Mouse (Mus musculus): ENCODE measurements around the gene Zeb2. TPM values are rescaled to one million over a fixed set of nuclear protein-coding genes. Genes with fewer than 3 reads are reported as not detected.
A peak's percentile ranks its signal among the peaks of the same experiment; 100 is the strongest.

Zeb2 gene
- polyA plus RNA-seq, 1 experiment from 2014 or later: 32.8 TPM

- ATAC-seq (replicated peaks; ENCODE audit: low FRiP score) (no peak), DNase-seq (ENCODE audit: low spot score) (no peak)
- no peaks in the 10 kb centered on the region for H3K27me3 ChIP-seq (replicated peaks; ENCODE audit: control insufficient read depth, insufficient read depth, low read length)
- H3K9me3 ChIP-seq (ENCODE audit: control insufficient read depth, low read length): no peaks in the 10 kb centered on the region
- H3K4me1 ChIP-seq (replicated peaks; ENCODE audit: control insufficient read depth, insufficient read depth, low read length): peaks cover 9% of the 10 kb centered on the region
- no peak overlapping the region for H3K4me2 ChIP-seq
- H3K4me3 ChIP-seq (ENCODE audit: low read depth, low read length): no peak overlapping the region
- no peaks in the 10 kb centered on the region for H3K36me3 ChIP-seq (ENCODE audit: control insufficient read depth, insufficient read depth, low read length)
- WGBS: 87% methylated on average over 1 of the region's 1 CpGs
- no peak overlapping the region for H3K9ac ChIP-seq (ENCODE audit: low read depth, low read length)
- H3K27ac ChIP-seq (ENCODE audit: low read depth, low read length): no peak overlapping the region
Observed at GRCm38 (mm10) chr2:44969640-44970039, 147.6 kb downstream of the Zeb2 start.

GRCm38 (mm10) chr2:44969226-44969625 lies 148.0 kb downstream of the Zeb2 start:
- Histone ChIP-seq H3K27ac (ENCODE audit: low read depth, low read length) (no peak overlapping the region), H3K4me1 (replicated peaks; ENCODE audit: control insufficient read depth, insufficient read depth, low read length) (peaks cover 9% of the 10 kb centered on the region), H3K4me3 (ENCODE audit: low read depth, low read length) (no peak overlapping the region), H3K27me3 (replicated peaks; ENCODE audit: control insufficient read depth, insufficient read depth, low read length) (no peaks in the 10 kb centered on the region), H3K9ac (ENCODE audit: low read depth, low read length) (no peak overlapping the region), H3K9me3 (ENCODE audit: control insufficient read depth, low read length) (no peaks in the 10 kb centered on the region), H3K36me3 (ENCODE audit: control insufficient read depth, insufficient read depth, low read length) (no peaks in the 10 kb centered on the region), H3K4me2 (no peak overlapping the region)
- WGBS: 57% methylated on average over 2 of the region's 2 CpGs
- DNase-seq (ENCODE audit: low spot score) (no peak), ATAC-seq (replicated peaks; ENCODE audit: low FRiP score) (peak; percentile 55; the same call in 1 of the 2 replicates)

GRCm38 (mm10) chr2:44965834-44966555 lies 151.2 kb downstream of the Zeb2 start:
- H3K9me3 ChIP-seq (ENCODE audit: control insufficient read depth, low read length): no peaks in the 10 kb centered on the region
- no peak for ATAC-seq (replicated peaks; ENCODE audit: low FRiP score)
- no peak overlapping the region for H3K9ac ChIP-seq (ENCODE audit: low read depth, low read length)
- no peak overlapping the region for H3K4me3 ChIP-seq (ENCODE audit: low read depth, low read length)
- WGBS: 84% methylated on average over 2 of the region's 2 CpGs
- H3K27me3 ChIP-seq (replicated peaks; ENCODE audit: control insufficient read depth, insufficient read depth, low read length): no peaks in the 10 kb centered on the region
- no peak overlapping the region for H3K27ac ChIP-seq (ENCODE audit: low read depth, low read length)
- no peak overlapping the region for H3K4me2 ChIP-seq
- no peak for DNase-seq (ENCODE audit: low spot score)
- no peaks in the 10 kb centered on the region for H3K36me3 ChIP-seq (ENCODE audit: control insufficient read depth, insufficient read depth, low read length)
- H3K4me1 ChIP-seq (replicated peaks; ENCODE audit: control insufficient read depth, insufficient read depth, low read length): peaks cover 6% of the 10 kb centered on the region

- Histone ChIP-seq H3K4me3 (ENCODE audit: low read depth, low read length) (no peak overlapping the region), H3K4me2 (no peak overlapping the region), H3K27ac (ENCODE audit: low read depth, low read length) (no peak overlapping the region), H3K4me1 (replicated peaks; ENCODE audit: control insufficient read depth, insufficient read depth, low read length) (no peaks in the 10 kb centered on the region), H3K27me3 (replicated peaks; ENCODE audit: control insufficient read depth, insufficient read depth, low read length) (no peaks in the 10 kb centered on the region), H3K36me3 (ENCODE audit: control insufficient read depth, insufficient read depth, low read length) (no peaks in the 10 kb centered on the region), H3K9ac (ENCODE audit: low read depth, low read length) (no peak overlapping the region), H3K9me3 (ENCODE audit: control insufficient read depth, low read length) (no peaks in the 10 kb centered on the region)
- DNase-seq (ENCODE audit: low spot score) (no peak), ATAC-seq (replicated peaks; ENCODE audit: low FRiP score) (0 out of 2 replicates have a peak, but pooled peaks have one; percentile 31)
- WGBS: 78% methylated on average over 5 of the region's 5 CpGs
Observed at GRCm38 (mm10) chr2:44962620-44963019, 154.6 kb downstream of the Zeb2 start.

GRCm38 (mm10) chr2:44961192-44961591 lies 156.0 kb downstream of the Zeb2 start:
- peaks cover 3% of the 10 kb centered on the region for H3K4me1 ChIP-seq (replicated peaks; ENCODE audit: control insufficient read depth, insufficient read depth, low read length)
- DNase-seq (ENCODE audit: low spot score): no peak
- no peak for ATAC-seq (replicated peaks; ENCODE audit: low FRiP score)
- H3K4me3 ChIP-seq (ENCODE audit: low read depth, low read length): no peak overlapping the region
- WGBS: 82% methylated on average over 4 of the region's 4 CpGs
- H3K4me2 ChIP-seq: no peak overlapping the region
- H3K27me3 ChIP-seq (replicated peaks; ENCODE audit: control insufficient read depth, insufficient read depth, low read length): no peaks in the 10 kb centered on the region
- no peak overlapping the region for H3K9ac ChIP-seq (ENCODE audit: low read depth, low read length)
- no peaks in the 10 kb centered on the region for H3K9me3 ChIP-seq (ENCODE audit: control insufficient read depth, low read length)
- no peak overlapping the region for H3K27ac ChIP-seq (ENCODE audit: low read depth, low read length)
- H3K36me3 ChIP-seq (ENCODE audit: control insufficient read depth, insufficient read depth, low read length): no peaks in the 10 kb centered on the region

- Histone ChIP-seq H3K27ac (ENCODE audit: low read depth, low read length) (no peak overlapping the region), H3K36me3 (ENCODE audit: control insufficient read depth, insufficient read depth, low read length) (no peaks in the 10 kb centered on the region), H3K9ac (ENCODE audit: low read depth, low read length) (no peak overlapping the region), H3K4me3 (ENCODE audit: low read depth, low read length) (no peak overlapping the region), H3K4me2 (no peak overlapping the region), H3K27me3 (replicated peaks; ENCODE audit: control insufficient read depth, insufficient read depth, low read length) (no peaks in the 10 kb centered on the region), H3K9me3 (ENCODE audit: control insufficient read depth, low read length) (no peaks in the 10 kb centered on the region), H3K4me1 (replicated peaks; ENCODE audit: control insufficient read depth, insufficient read depth, low read length) (peaks cover 8% of the 10 kb centered on the region)
- 46% methylated on average over 3 of the region's 3 CpGs for WGBS
- DNase-seq (ENCODE audit: low spot score) (no peak), ATAC-seq (replicated peaks; ENCODE audit: low FRiP score) (no peak)
Observed at GRCm38 (mm10) chr2:44960561-44960960, 156.6 kb downstream of the Zeb2 start.

GRCm38 (mm10) chr2:44957329-44957797 lies 159.8 kb downstream of the Zeb2 start:
- no peak overlapping the region for H3K27ac ChIP-seq (ENCODE audit: low read depth, low read length)
- 67% methylated on average over 1 of the region's 1 CpGs for WGBS
- no peaks in the 10 kb centered on the region for H3K9me3 ChIP-seq (ENCODE audit: control insufficient read depth, low read length)
- H3K4me1 ChIP-seq (replicated peaks; ENCODE audit: control insufficient read depth, insufficient read depth, low read length): peaks cover 23% of the 10 kb centered on the region
- no peak overlapping the region for H3K4me2 ChIP-seq
- no peak for DNase-seq (ENCODE audit: low spot score)
- H3K9ac ChIP-seq (ENCODE audit: low read depth, low read length): no peak overlapping the region
- no peak overlapping the region for H3K4me3 ChIP-seq (ENCODE audit: low read depth, low read length)
- H3K27me3 ChIP-seq (replicated peaks; ENCODE audit: control insufficient read depth, insufficient read depth, low read length): no peaks in the 10 kb centered on the region
- no peaks in the 10 kb centered on the region for H3K36me3 ChIP-seq (ENCODE audit: control insufficient read depth, insufficient read depth, low read length)
- ATAC-seq (replicated peaks; ENCODE audit: low FRiP score): peak; percentile 30; the same call in 1 of the 2 replicates

GRCm38 (mm10) chr2:44956232-44956631 lies 161.0 kb downstream of the Zeb2 start:
- Histone ChIP-seq H3K36me3 (ENCODE audit: control insufficient read depth, insufficient read depth, low read length) (no peaks in the 10 kb centered on the region), H3K27me3 (replicated peaks; ENCODE audit: control insufficient read depth, insufficient read depth, low read length) (no peaks in the 10 kb centered on the region), H3K9me3 (ENCODE audit: control insufficient read depth, low read length) (no peaks in the 10 kb centered on the region), H3K4me1 (replicated peaks; ENCODE audit: control insufficient read depth, insufficient read depth, low read length) (peaks cover 26% of the 10 kb centered on the region), H3K27ac (ENCODE audit: low read depth, low read length) (no peak overlapping the region), H3K4me3 (ENCODE audit: low read depth, low read length) (no peak overlapping the region), H3K9ac (ENCODE audit: low read depth, low read length) (no peak overlapping the region), H3K4me2 (no peak overlapping the region)
- ATAC-seq (replicated peaks; ENCODE audit: low FRiP score) (no peak), DNase-seq (ENCODE audit: low spot score) (no peak)
- WGBS: 49% methylated on average over 3 of the region's 3 CpGs

- peak; percentile 56; the same call in 1 of the 2 replicates for ATAC-seq (replicated peaks; ENCODE audit: low FRiP score)
Observed at GRCm38 (mm10) chr2:44955506-44955905, 161.7 kb downstream of the Zeb2 start.

More at GRCm38 (mm10) chr2:44955506-44955905, 161.7 kb downstream of the Zeb2 start:
- H3K9me3 ChIP-seq (ENCODE audit: control insufficient read depth, low read length): no peaks in the 10 kb centered on the region
- no peaks in the 10 kb centered on the region for H3K27me3 ChIP-seq (replicated peaks; ENCODE audit: control insufficient read depth, insufficient read depth, low read length)
- DNase-seq (ENCODE audit: low spot score): no peak
- H3K9ac ChIP-seq (ENCODE audit: low read depth, low read length): no peak overlapping the region
- peaks cover 26% of the 10 kb centered on the region for H3K4me1 ChIP-seq (replicated peaks; ENCODE audit: control insufficient read depth, insufficient read depth, low read length)
- H3K4me2 ChIP-seq: peak overlapping the region; percentile 27; the same call in 1 of the 2 replicates
- WGBS: 54% methylated on average over 6 of the region's 6 CpGs
- H3K27ac ChIP-seq (ENCODE audit: low read depth, low read length): no peak overlapping the region
- H3K4me3 ChIP-seq (ENCODE audit: low read depth, low read length): no peak overlapping the region
- no peaks in the 10 kb centered on the region for H3K36me3 ChIP-seq (ENCODE audit: control insufficient read depth, insufficient read depth, low read length)

Data from liver, embryonic 11.5 days (tissue).